Mouse (Mus musculus): ENCODE measurements around the gene Vps11.
"Not testable (repeated sequence)": the region's sequence is repeated elsewhere in the genome, so short reads cannot be mapped to it uniquely, and the experiment has no call there.

Vps11 gene

GRCm38 (mm10) chr9:44361190-44361917 lies at the start of gene Vps11:
Gene Vps11, minus strand, starts transcription at chr9:44361670.
- DNase-seq (ENCODE audit: low read depth, low spot score), result peak; percentile 98

- DNase-seq (ENCODE audit: low read depth, low spot score), result no peak
Measured at GRCm38 (mm10) chr9:44410647-44411336, 49.3 kb upstream of the Vps11 start.

- not testable (repeated sequence) for DNase-seq (ENCODE audit: low read depth, low spot score)
Measured at GRCm38 (mm10) chr9:44408693-44409092, 47.2 kb upstream of the Vps11 start.

- DNase-seq (ENCODE audit: low read depth, low spot score), result no peak
Measured at GRCm38 (mm10) chr9:44407752-44408097, 46.3 kb upstream of the Vps11 start.

- peak; percentile 97 for DNase-seq (ENCODE audit: low read depth, low spot score)
Measured at GRCm38 (mm10) chr9:44406906-44407751, 45.7 kb upstream of the Vps11 start, which contains the start of the genes Rps25 and Trappc4. Gene Rps25, plus strand, starts transcription at chr9:44407139. Gene Trappc4, minus strand, starts transcription at chr9:44407600.

GRCm38 (mm10) chr9:44405011-44405410 lies 43.5 kb upstream of the Vps11 start:
- DNase-seq (ENCODE audit: low read depth, low spot score), result no peak

- DNase-seq (ENCODE audit: low read depth, low spot score), result no peak
Measured at GRCm38 (mm10) chr9:44401081-44401480, 39.6 kb upstream of the Vps11 start.

GRCm38 (mm10) chr9:44399795-44400114 lies 38.3 kb upstream of the Vps11 start:
- no peak for DNase-seq (ENCODE audit: low read depth, low spot score)

GRCm38 (mm10) chr9:44399114-44399794 lies 37.8 kb upstream of the Vps11 start:
- DNase-seq (ENCODE audit: low read depth, low spot score), result peak; percentile 61

- DNase-seq (ENCODE audit: low read depth, low spot score), result no peak
Measured at GRCm38 (mm10) chr9:44398551-44398950, 37.1 kb upstream of the Vps11 start.

GRCm38 (mm10) chr9:44398087-44398486 lies 36.6 kb upstream of the Vps11 start:
- peak; percentile 67 for DNase-seq (ENCODE audit: low read depth, low spot score)

GRCm38 (mm10) chr9:44396684-44397411 lies 35.4 kb upstream of the Vps11 start, which contains the start of gene Slc37a4:
Gene Slc37a4, plus strand, starts transcription at chr9:44396852.
- peak; percentile 100 for DNase-seq (ENCODE audit: low read depth, low spot score)

GRCm38 (mm10) chr9:44391466-44391865 lies 30.0 kb upstream of the Vps11 start:
- DNase-seq (ENCODE audit: low read depth, low spot score), result peak; percentile 60

- DNase-seq (ENCODE audit: low read depth, low spot score), result peak; percentile 67
Measured at GRCm38 (mm10) chr9:44389273-44389672, 27.8 kb upstream of the Vps11 start.

- DNase-seq (ENCODE audit: low read depth, low spot score), result no peak
Measured at GRCm38 (mm10) chr9:44387221-44387620, 25.8 kb upstream of the Vps11 start.

- DNase-seq (ENCODE audit: low read depth, low spot score), result no peak
Measured at GRCm38 (mm10) chr9:44384596-44384995, 23.1 kb upstream of the Vps11 start.

- DNase-seq (ENCODE audit: low read depth, low spot score), result no peak
Measured at GRCm38 (mm10) chr9:44379862-44380261, 18.4 kb upstream of the Vps11 start.

GRCm38 (mm10) chr9:44379054-44379834 lies 17.8 kb upstream of the Vps11 start, which contains the start of gene Hyou1:
Gene Hyou1, plus strand, starts transcription at chr9:44379490.
- peak; percentile 100 for DNase-seq (ENCODE audit: low read depth, low spot score)

- peak; percentile 59 for DNase-seq (ENCODE audit: low read depth, low spot score)
Measured at GRCm38 (mm10) chr9:44378153-44378730, 16.8 kb upstream of the Vps11 start.

- DNase-seq (ENCODE audit: low read depth, low spot score), result peak; percentile 24
Measured at GRCm38 (mm10) chr9:44377335-44377734, 15.9 kb upstream of the Vps11 start.
